Mouse (Mus musculus): Measurements from ENCODE around the gene Snapc4. TPM values are rescaled to one million over a fixed set of nuclear protein-coding genes. Genes with fewer than 3 reads are reported as not detected.

Snapc4 gene
- polyA plus RNA-seq, 1 experiment from 2014 or later: 20.2 TPM

GRCm38 (mm10) chr2:26409362-26409761, 28.9 kb upstream of the Snapc4 start:
- H3K27ac ChIP-seq (replicated peaks; ENCODE audit: low read depth, low read length): 0 out of 2 replicates have a peak overlapping the region, but pooled peaks have one; percentile 48
- no peaks in the 10 kb centered on the region for H3K27me3 ChIP-seq (replicated peaks; ENCODE audit: control insufficient read depth, insufficient read depth, low read length)
- DNase-seq (ENCODE audit: low spot score): no peak
- peak overlapping the region; percentile 93 for H3K4me3 ChIP-seq (ENCODE audit: low read depth, low read length)
- no peaks in the 10 kb centered on the region for H3K9me3 ChIP-seq (ENCODE audit: control insufficient read depth, low read length)
- peaks cover 52% of the 10 kb centered on the region for H3K36me3 ChIP-seq (ENCODE audit: control insufficient read depth, insufficient read depth, low read length)
- H3K4me1 ChIP-seq (ENCODE audit: control insufficient read depth, insufficient read depth, low read length): peaks cover 27% of the 10 kb centered on the region
- no peak for ATAC-seq (ENCODE audit: low read depth)
- H3K9ac ChIP-seq (ENCODE audit: low read depth, low read length): no peak overlapping the region
- WGBS: 60% methylated on average over 3 of the region's 3 CpGs
- peak overlapping the region; percentile 84 for H3K4me2 ChIP-seq (ENCODE audit: low read depth, low read length)

GRCm38 (mm10) chr2:26408515-26409356, 28.3 kb upstream of the Snapc4 start, which contains the start of gene Inpp5e:
Gene Inpp5e, minus strand, starts transcription at chr2:26409203.
- peak; percentile 96 for ATAC-seq (ENCODE audit: low read depth)
- H3K27ac ChIP-seq (replicated peaks; ENCODE audit: low read depth, low read length): peak within 1 kb of the TSS; percentile 74
- under 1% methylated on average over 55 of the region's 57 CpGs for WGBS
- peak within 1 kb of the TSS; percentile 92 for H3K9ac ChIP-seq (ENCODE audit: low read depth, low read length)
- DNase-seq (ENCODE audit: low spot score): peak; percentile 94
- peaks cover 46% of the 10 kb centered on the region for H3K36me3 ChIP-seq (ENCODE audit: control insufficient read depth, insufficient read depth, low read length)
- peak within 1 kb of the TSS; percentile 93 for H3K4me3 ChIP-seq (ENCODE audit: low read depth, low read length)
- peak within 1 kb of the TSS; percentile 84 for H3K4me2 ChIP-seq (ENCODE audit: low read depth, low read length)
- H3K27me3 ChIP-seq (replicated peaks; ENCODE audit: control insufficient read depth, insufficient read depth, low read length): no peaks in the 10 kb centered on the region
- H3K4me1 ChIP-seq (ENCODE audit: control insufficient read depth, insufficient read depth, low read length): peaks cover 27% of the 10 kb centered on the region
- H3K9me3 ChIP-seq (ENCODE audit: control insufficient read depth, low read length): no peaks in the 10 kb centered on the region

- WGBS: 75% methylated on average over 8 of the region's 8 CpGs
- Histone ChIP-seq H3K9me3 (ENCODE audit: control insufficient read depth, low read length) (no peaks in the 10 kb centered on the region), H3K9ac (ENCODE audit: low read depth, low read length) (no peak overlapping the region), H3K4me3 (ENCODE audit: low read depth, low read length) (no peak overlapping the region), H3K4me2 (ENCODE audit: low read depth, low read length) (no peak overlapping the region), H3K27me3 (replicated peaks; ENCODE audit: control insufficient read depth, insufficient read depth, low read length) (no peaks in the 10 kb centered on the region), H3K36me3 (ENCODE audit: control insufficient read depth, insufficient read depth, low read length) (peaks cover 55% of the 10 kb centered on the region), H3K27ac (replicated peaks; ENCODE audit: low read depth, low read length) (no peak overlapping the region), H3K4me1 (ENCODE audit: control insufficient read depth, insufficient read depth, low read length) (peaks cover 25% of the 10 kb centered on the region)
- no peak for ATAC-seq (ENCODE audit: low read depth)
- no peak for DNase-seq (ENCODE audit: low spot score)
Measured at GRCm38 (mm10) chr2:26403306-26403705, 22.9 kb upstream of the Snapc4 start.

GRCm38 (mm10) chr2:26402265-26402664, 21.8 kb upstream of the Snapc4 start:
- Histone ChIP-seq H3K27me3 (replicated peaks; ENCODE audit: control insufficient read depth, insufficient read depth, low read length) (no peaks in the 10 kb centered on the region), H3K9ac (ENCODE audit: low read depth, low read length) (no peak overlapping the region), H3K9me3 (ENCODE audit: control insufficient read depth, low read length) (no peaks in the 10 kb centered on the region), H3K4me1 (ENCODE audit: control insufficient read depth, insufficient read depth, low read length) (peaks cover 15% of the 10 kb centered on the region), H3K36me3 (ENCODE audit: control insufficient read depth, insufficient read depth, low read length) (peaks cover 64% of the 10 kb centered on the region), H3K27ac (replicated peaks; ENCODE audit: low read depth, low read length) (no peak overlapping the region), H3K4me3 (ENCODE audit: low read depth, low read length) (no peak overlapping the region), H3K4me2 (ENCODE audit: low read depth, low read length) (no peak overlapping the region)
- WGBS: 93% methylated on average over 1 of the region's 1 CpGs
- no peak for ATAC-seq (ENCODE audit: low read depth)
- DNase-seq (ENCODE audit: low spot score): no peak

- H3K4me1 ChIP-seq (ENCODE audit: control insufficient read depth, insufficient read depth, low read length): peaks cover 2% of the 10 kb centered on the region; the same call in 1 of the 2 replicates
- H3K9ac ChIP-seq (ENCODE audit: low read depth, low read length): no peak overlapping the region
- 97% methylated on average over 4 of the region's 4 CpGs for WGBS
- ATAC-seq (ENCODE audit: low read depth) (no peak), DNase-seq (ENCODE audit: low spot score) (no peak)
- no peak overlapping the region for H3K4me2 ChIP-seq (ENCODE audit: low read depth, low read length)
- H3K36me3 ChIP-seq (ENCODE audit: control insufficient read depth, insufficient read depth, low read length): peaks cover 70% of the 10 kb centered on the region
- no peaks in the 10 kb centered on the region for H3K9me3 ChIP-seq (ENCODE audit: control insufficient read depth, low read length)
- H3K4me3 ChIP-seq (ENCODE audit: low read depth, low read length): no peak overlapping the region
- H3K27ac ChIP-seq (replicated peaks; ENCODE audit: low read depth, low read length): no peak overlapping the region
- no peaks in the 10 kb centered on the region for H3K27me3 ChIP-seq (replicated peaks; ENCODE audit: control insufficient read depth, insufficient read depth, low read length)
Measured at GRCm38 (mm10) chr2:26401023-26401422, 20.6 kb upstream of the Snapc4 start.

- no peak overlapping the region for H3K27ac ChIP-seq (replicated peaks; ENCODE audit: low read depth, low read length)
- no peak for DNase-seq (ENCODE audit: low spot score)
- no peaks in the 10 kb centered on the region for H3K4me1 ChIP-seq (ENCODE audit: control insufficient read depth, insufficient read depth, low read length)
- H3K4me2 ChIP-seq (ENCODE audit: low read depth, low read length): no peak overlapping the region
- H3K9me3 ChIP-seq (ENCODE audit: control insufficient read depth, low read length): no peaks in the 10 kb centered on the region
- H3K4me3 ChIP-seq (ENCODE audit: low read depth, low read length): no peak overlapping the region
- no peaks in the 10 kb centered on the region for H3K27me3 ChIP-seq (replicated peaks; ENCODE audit: control insufficient read depth, insufficient read depth, low read length)
- H3K36me3 ChIP-seq (ENCODE audit: control insufficient read depth, insufficient read depth, low read length): peaks cover 77% of the 10 kb centered on the region
- 90% methylated on average over 5 of the region's 5 CpGs for WGBS
- no peak for ATAC-seq (ENCODE audit: low read depth)
- no peak overlapping the region for H3K9ac ChIP-seq (ENCODE audit: low read depth, low read length)
Measured at GRCm38 (mm10) chr2:26400296-26400695, 19.8 kb upstream of the Snapc4 start.

- ATAC-seq (ENCODE audit: low read depth) (no peak), DNase-seq (ENCODE audit: low spot score) (no peak)
- Histone ChIP-seq H3K4me3 (ENCODE audit: low read depth, low read length) (no peak overlapping the region), H3K4me2 (ENCODE audit: low read depth, low read length) (no peak overlapping the region), H3K4me1 (ENCODE audit: control insufficient read depth, insufficient read depth, low read length) (no peaks in the 10 kb centered on the region), H3K9ac (ENCODE audit: low read depth, low read length) (no peak overlapping the region), H3K36me3 (ENCODE audit: control insufficient read depth, insufficient read depth, low read length) (peaks cover 83% of the 10 kb centered on the region), H3K27me3 (replicated peaks; ENCODE audit: control insufficient read depth, insufficient read depth, low read length) (no peaks in the 10 kb centered on the region), H3K27ac (replicated peaks; ENCODE audit: low read depth, low read length) (no peak overlapping the region), H3K9me3 (ENCODE audit: control insufficient read depth, low read length) (no peaks in the 10 kb centered on the region)
- 78% methylated on average over 5 of the region's 5 CpGs for WGBS
Measured at GRCm38 (mm10) chr2:26399647-26400046, 19.2 kb upstream of the Snapc4 start.

- no peak overlapping the region for H3K4me2 ChIP-seq (ENCODE audit: low read depth, low read length)
- no peak overlapping the region for H3K9ac ChIP-seq (ENCODE audit: low read depth, low read length)
- H3K27me3 ChIP-seq (replicated peaks; ENCODE audit: control insufficient read depth, insufficient read depth, low read length): no peaks in the 10 kb centered on the region
- H3K27ac ChIP-seq (replicated peaks; ENCODE audit: low read depth, low read length): no peak overlapping the region
- WGBS: 93% methylated on average over 8 of the region's 8 CpGs
- no peak overlapping the region for H3K4me3 ChIP-seq (ENCODE audit: low read depth, low read length)
- no peaks in the 10 kb centered on the region for H3K9me3 ChIP-seq (ENCODE audit: control insufficient read depth, low read length)
- H3K36me3 ChIP-seq (ENCODE audit: control insufficient read depth, insufficient read depth, low read length): peaks cover 90% of the 10 kb centered on the region
- H3K4me1 ChIP-seq (ENCODE audit: control insufficient read depth, insufficient read depth, low read length): no peaks in the 10 kb centered on the region
- ATAC-seq (ENCODE audit: low read depth): no peak
- no peak for DNase-seq (ENCODE audit: low spot score)
Measured at GRCm38 (mm10) chr2:26398978-26399377, 18.5 kb upstream of the Snapc4 start.

- no peak overlapping the region for H3K9ac ChIP-seq (ENCODE audit: low read depth, low read length)
- DNase-seq (ENCODE audit: low spot score): no peak
- no peak for ATAC-seq (ENCODE audit: low read depth)
- H3K36me3 ChIP-seq (ENCODE audit: control insufficient read depth, insufficient read depth, low read length): peaks cover 76% of the 10 kb centered on the region
- peaks cover 4% of the 10 kb centered on the region; the same call in 1 of the 2 replicates for H3K4me1 ChIP-seq (ENCODE audit: control insufficient read depth, insufficient read depth, low read length)
- 95% methylated on average over 6 of the region's 6 CpGs for WGBS
- H3K9me3 ChIP-seq (ENCODE audit: control insufficient read depth, low read length): no peaks in the 10 kb centered on the region
- no peak overlapping the region for H3K27ac ChIP-seq (replicated peaks; ENCODE audit: low read depth, low read length)
- no peak overlapping the region for H3K4me2 ChIP-seq (ENCODE audit: low read depth, low read length)
- no peak overlapping the region for H3K4me3 ChIP-seq (ENCODE audit: low read depth, low read length)
- no peaks in the 10 kb centered on the region for H3K27me3 ChIP-seq (replicated peaks; ENCODE audit: control insufficient read depth, insufficient read depth, low read length)
Measured at GRCm38 (mm10) chr2:26391617-26392016, 11.2 kb upstream of the Snapc4 start.
